Mouse (Mus musculus): Measurements from ENCODE around the gene B3galnt2.
"Not testable (repeated sequence)": the region's sequence is repeated elsewhere in the genome, so short reads cannot be mapped to it uniquely, and the experiment has no call there.

Gene B3galnt2

GRCm38 (mm10) chr13:14006056-14006455, 51.8 kb downstream of the B3galnt2 start:
- in situ Hi-C loops (cut with MseI, MboI) = loop anchor here in 1 of 2 experiments (25.0 kb wide), 1 partner anchor 119 kb away; no protein-coding TSS in a partner anchor

DNA sequence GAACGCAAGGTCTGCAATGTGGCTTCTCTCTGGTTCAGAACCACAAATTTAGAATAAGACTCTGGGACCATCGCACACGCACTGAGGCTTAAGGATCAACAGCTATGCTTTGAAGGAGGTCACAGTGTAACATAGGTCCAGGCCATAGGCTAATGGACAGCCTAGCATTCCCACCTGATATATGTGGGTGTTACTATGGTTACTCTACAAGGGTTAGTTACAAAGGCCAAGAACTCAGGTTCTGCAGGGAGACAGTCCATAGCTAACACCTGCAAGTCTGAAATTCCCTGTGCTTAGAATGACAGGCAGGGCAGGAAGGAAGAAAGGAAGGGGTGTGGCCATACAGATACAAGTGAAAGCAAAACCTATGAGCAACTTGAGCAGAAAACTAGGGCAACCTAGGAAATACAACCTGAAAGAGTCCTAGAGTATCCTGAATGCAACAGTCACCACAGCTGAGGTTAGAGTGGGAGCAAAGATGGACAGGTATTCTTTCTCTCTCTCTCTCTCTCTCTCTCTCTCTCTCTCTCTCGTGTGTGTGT, 57.3 kb downstream of the B3galnt2 start:
- in situ Hi-C loops (cut with MseI, MboI) = loop anchor here in 1 of 2 experiments (25.0 kb wide), 1 partner anchor 124 kb away; no protein-coding TSS in a partner anchor

DNA sequence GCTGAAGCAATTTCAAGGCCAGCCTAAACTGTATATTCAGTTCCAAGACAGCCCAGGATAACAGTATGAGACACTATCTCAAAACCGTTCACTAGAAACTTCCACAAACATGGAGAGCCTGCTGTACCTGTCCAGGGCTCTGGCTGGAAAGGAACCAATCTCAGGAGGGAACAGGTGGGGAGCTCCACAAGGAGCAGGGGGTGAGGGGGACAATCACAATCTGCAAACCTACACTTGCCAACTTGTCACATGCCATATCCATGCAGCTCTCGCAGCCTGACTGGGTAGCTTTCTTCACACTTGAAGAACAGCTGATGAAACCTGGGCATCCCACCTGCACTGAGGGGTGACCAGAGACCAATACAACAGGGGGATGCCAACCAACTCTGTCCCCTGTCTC, 59.7 kb downstream of the B3galnt2 start:
- in situ Hi-C loops (cut with MseI, MboI) = loop anchor here in 1 of 2 experiments (25.0 kb wide), 1 partner anchor 127 kb away; no protein-coding TSS in a partner anchor

DNA sequence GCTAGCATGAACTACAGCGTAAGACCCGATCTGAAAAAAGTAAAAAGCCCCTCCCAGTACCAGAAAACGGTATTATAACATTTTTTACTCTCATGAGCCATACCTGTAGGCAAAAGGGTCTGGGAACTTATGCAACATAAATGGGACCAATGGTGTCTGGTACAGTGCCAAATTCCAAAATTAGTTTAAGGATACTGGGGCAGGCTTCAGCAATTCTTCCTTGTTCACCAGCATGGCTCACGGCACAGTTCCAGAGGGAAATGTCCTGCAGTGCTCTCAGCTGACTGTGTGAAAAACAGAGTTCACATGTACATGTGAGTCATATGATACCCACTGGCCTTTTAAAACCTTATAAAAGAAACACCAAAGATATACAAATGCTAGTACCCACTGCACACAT, 60.3 kb downstream of the B3galnt2 start:
- in situ Hi-C loops (cut with MseI, MboI) = loop anchor here in 1 of 2 experiments (25.0 kb wide), 1 partner anchor 127 kb away; no protein-coding TSS in a partner anchor

GRCm38 (mm10) chr13:14015609-14016008, 61.3 kb downstream of the B3galnt2 start:
- in situ Hi-C loops (cut with MseI, MboI) = loop anchor here in 1 of 2 experiments (25.0 kb wide), 1 partner anchor 128 kb away; no protein-coding TSS in a partner anchor

DNA sequence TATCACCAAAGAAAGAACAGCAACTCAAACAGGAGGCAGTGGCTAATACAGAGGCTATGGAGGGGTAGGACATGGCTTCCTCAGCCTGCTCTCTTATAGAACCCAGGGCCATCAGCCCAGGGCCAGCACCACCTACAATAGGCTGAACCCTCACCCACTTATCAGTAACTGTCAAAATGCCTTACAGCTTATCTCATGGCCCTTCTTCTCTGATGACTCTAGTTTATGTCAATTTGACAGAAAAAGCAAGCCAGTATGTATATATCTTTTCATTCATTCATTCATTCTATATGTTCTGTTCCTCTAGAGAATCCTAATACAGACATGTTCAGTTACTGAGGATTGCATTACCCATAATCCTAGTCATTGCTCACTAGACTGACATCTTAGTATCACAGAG, 64.0 kb downstream of the B3galnt2 start:
- in situ Hi-C loops (cut with MseI, MboI) = loop anchor here in 1 of 2 experiments (25.0 kb wide), 1 partner anchor 131 kb away; no protein-coding TSS in a partner anchor

- in situ Hi-C loops (cut with MseI, MboI) = loop anchor here in 1 of 2 experiments (25.0 kb wide), 1 partner anchor 132 kb away; no protein-coding TSS in a partner anchor
Observed at GRCm38 (mm10) chr13:14018852-14019251, 64.6 kb downstream of the B3galnt2 start.

GRCm38 (mm10) chr13:14021417-14021816, 67.1 kb downstream of the B3galnt2 start:
- in situ Hi-C loops (cut with MseI, MboI) = loop anchor here in 1 of 2 experiments (25.0 kb wide), 1 partner anchor 134 kb away; no protein-coding TSS in a partner anchor

DNA sequence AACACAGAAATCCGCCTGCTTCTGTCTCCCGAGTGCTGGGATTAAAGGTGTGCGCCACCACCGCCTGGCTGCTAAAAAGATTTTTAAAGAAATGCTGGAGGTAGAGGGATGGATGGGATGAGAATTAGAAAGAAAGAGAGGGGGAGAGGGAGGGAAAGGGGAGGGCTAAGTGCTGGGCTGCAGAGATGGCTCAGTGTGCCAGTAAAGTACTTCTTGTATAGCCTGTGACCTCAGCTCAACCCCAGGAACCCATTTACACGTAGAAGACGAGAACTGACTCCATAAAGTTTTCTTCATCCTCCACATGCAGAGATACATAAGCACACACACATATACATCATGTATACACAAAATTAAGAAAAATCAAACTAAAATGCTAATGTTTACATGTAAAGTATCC, 71.3 kb downstream of the B3galnt2 start:
- in situ Hi-C loops (cut with MseI, MboI) = no loop called here

DNA sequence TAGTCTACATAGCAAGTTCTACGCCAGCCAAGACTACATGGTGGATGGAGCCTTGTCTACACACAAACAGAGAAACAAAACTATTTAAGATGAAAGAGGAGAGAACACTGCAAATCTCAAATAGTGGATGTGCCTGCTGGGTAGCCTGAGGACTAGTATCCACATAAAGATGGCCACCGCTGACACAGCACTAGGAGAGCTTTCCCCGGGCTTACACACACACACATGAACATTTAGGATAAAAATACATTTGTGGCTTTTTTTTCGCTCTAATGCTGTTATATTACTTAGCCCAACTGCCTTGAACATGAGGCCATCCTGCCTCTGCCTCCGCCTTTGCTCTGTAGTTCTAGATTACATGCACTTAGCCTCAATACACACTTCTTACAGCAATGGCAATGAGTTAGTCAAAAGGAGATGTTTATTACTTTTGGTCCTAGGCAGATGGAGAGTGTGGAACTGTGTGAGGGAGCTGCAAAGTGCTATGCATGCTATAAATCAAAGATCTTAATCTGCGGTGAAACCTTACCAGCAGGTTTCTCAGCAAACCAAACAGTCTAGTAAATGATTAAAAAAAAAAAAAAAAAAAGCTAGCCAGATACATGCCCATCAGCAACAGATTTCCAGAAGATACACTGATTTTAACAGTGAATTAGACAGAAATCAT, 72.0 kb downstream of the B3galnt2 start:
- in situ Hi-C loops (cut with MseI, MboI) = no loop called here

- in situ Hi-C loops (cut with MseI, MboI) = no loop called here
Observed at GRCm38 (mm10) chr13:14033309-14034072, 79.2 kb downstream of the B3galnt2 start.

DNA sequence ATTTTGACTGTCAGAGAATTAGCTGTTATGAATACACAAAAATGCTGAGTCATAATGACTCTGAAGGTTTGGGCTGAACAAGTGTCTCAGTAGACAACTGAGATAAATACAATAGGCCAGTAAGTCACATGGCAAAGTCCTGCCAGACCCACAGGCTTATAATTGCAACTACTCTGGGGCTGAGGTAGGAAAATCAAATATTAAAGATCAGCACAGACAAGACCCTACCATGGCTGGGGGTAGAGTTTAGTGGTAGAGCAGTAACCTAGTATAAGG, 79.7 kb downstream of the B3galnt2 start:
- in situ Hi-C loops (cut with MseI, MboI) = no loop called here

GRCm38 (mm10) chr13:14035352-14035751, 81.1 kb downstream of the B3galnt2 start:
- in situ Hi-C loops (cut with MseI, MboI) = not testable (repeated sequence)

DNA sequence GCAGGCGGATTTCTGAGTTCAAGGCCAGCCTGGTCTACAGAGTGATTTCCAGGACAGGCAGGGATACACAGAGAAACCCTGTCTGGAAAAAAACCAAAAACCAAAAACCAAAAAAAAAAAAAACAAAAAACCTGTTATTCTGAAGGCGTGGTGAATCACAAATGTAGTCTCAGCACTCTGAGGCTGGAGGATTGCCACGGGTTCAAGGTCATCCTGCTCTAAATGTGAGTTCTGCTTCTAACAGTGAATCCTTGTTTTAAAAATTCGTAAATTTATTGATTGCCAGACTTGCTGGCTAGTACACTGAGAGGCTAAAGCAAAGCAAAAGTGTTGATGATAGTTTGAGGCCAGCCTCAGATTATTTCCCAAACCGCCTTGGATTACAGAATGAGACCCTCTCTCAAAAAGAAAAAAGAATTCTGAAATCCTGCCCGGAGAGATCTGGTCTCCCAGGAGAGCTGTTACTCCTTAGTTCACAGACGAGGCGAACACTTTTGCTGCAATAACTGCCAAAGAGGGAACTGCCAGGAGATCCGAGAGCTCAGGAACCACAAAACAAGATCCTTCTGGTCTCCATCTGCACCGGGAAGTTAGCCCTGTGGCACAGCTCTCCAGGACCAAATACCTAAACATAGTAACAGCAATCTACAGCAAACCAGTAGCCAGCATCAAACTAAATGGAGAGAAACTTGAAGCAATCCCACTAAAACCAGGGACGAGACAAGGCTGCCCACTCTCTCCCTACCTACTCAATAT, 81.8 kb downstream of the B3galnt2 start:
- in situ Hi-C loops (cut with MseI, MboI) = no loop called here

DNA sequence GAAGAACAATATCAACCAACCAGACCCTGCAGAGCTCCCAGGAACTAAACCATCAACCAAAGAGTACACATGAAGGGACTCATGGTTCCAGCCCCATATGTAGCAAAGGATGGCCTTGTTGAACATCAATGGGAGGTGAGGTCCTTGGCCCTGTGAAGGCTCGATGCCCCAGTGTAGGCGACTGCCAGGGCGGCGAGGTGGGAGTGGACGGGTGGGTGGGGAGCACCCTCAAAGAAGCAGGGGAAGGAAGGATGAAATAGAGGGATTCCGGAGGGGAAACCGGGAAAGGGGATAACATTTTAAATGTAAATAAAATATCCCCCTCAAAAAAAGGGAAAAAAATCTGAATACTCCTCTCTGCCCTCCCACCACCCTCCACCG, 84.6 kb downstream of the B3galnt2 start:
- in situ Hi-C loops (cut with MseI, MboI) = no loop called here

- in situ Hi-C loops (cut with MseI, MboI) = no loop called here
Observed at GRCm38 (mm10) chr13:14039292-14039965, 85.2 kb downstream of the B3galnt2 start, which contains the start of gene Tbce. Gene Tbce (minus strand): TSS chr13:14039638.

DNA sequence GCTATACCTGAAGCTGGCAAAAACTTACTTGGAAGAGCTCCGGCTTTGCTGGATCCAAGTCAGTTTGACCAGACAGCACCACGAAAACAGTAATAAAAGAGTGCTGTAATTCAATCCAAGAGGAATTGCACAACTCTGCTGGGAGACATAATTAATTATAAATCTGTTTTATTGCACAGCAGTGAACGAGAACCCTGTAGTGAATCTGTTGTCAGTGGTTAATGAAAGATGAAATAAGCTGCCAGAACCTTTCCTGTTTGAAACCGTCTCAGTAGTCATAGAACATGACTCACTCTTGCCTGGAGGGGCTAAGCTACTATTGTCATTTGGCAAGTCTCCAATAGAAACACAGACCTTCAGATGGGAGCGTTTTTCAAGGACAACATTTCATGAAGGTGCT, 85.9 kb downstream of the B3galnt2 start:
- in situ Hi-C loops (cut with MseI, MboI) = no loop called here

DNA sequence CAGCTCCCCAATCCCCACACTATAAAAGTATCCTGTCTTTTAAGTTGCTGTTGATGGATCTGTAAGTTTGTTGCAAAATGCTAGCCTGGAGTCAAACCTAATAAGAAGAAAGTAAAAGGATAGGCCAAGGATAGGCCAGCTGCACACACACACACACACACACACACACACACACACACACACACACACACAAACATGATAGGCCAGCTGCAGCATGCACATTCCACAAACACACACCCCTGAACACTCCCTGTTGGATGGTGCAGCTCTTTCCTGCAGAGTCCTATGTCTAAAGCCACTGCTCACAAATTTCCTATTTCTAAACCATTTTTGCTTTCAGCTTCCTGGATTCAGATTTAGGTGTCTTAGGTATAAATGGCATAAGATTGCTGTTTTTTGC, 89.6 kb downstream of the B3galnt2 start:
- in situ Hi-C loops (cut with MseI, MboI) = no loop called here

DNA sequence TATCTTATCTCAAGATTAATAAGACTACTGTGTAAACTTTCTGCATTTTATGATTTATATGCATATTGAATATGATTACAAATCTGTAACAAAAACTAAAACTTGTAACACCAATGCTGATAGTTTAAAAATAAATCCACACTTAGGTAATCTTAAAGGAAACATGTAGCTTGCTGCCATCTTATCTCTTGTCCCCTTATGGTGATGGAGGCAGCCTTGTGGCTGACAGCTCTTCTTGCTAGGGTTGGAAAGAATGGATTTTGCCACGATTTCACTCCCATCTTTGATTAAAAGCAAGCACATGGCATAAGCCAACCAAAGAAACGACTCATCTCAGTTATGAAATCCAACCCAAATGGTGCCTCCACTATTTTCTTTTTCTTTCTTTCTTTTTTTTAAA, 90.3 kb downstream of the B3galnt2 start:
- in situ Hi-C loops (cut with MseI, MboI) = no loop called here

All from mouse trophoblast stem cell (cell line).